18 mouse cellular contexts compared by ENCODE assay signal in genomic region chr15:95796062-95796461, GRCm38 (mm10).
"Had no signal": no experiment of that assay in that cellular context is flagged by ENCODE, and none has a peak within 500 bp of the region (broad histone marks: within the 10 kb centered on the region; RNA-seq: fewer than 3 reads in every experiment).

No protein-coding gene starts in this region.

- H3K27me3 ChIP-seq: limb, embryonic 15.5 days; midbrain, embryonic 13.5 days; neural tube, embryonic 12.5 days had no signal

- H3K9ac ChIP-seq: limb, embryonic 15.5 days; liver, embryonic 13.5 days; midbrain, embryonic 13.5 days; neural tube, embryonic 12.5 days had no signal

- H3K4me3 ChIP-seq: limb, embryonic 15.5 days; liver, embryonic 13.5 days; midbrain, embryonic 13.5 days; myocyte; neural tube, embryonic 12.5 days had no signal

- DNase-seq: kidney, adult 9 months; kidney, postnatal 36 days; layer of hippocampus, adult 9-11 months; layer of hippocampus, postnatal 36 days; liver, embryonic 13.5 days; lung, adult 18-20 months; lung, postnatal 10 days; lung, postnatal 4 days; retina, postnatal 1 day; right cerebral cortex, postnatal 4 days; spleen, adult 18-20 months; thymus, adult 2 months; thymus, postnatal 25 days had no signal

- H3K36me3 ChIP-seq: liver, embryonic 13.5 days; neural tube, embryonic 12.5 days had no signal

- H3K9me3 ChIP-seq: limb, embryonic 15.5 days; liver, embryonic 13.5 days; midbrain, embryonic 13.5 days; neural tube, embryonic 12.5 days had no signal

- H3K27ac ChIP-seq: kidney, postnatal 0 days; limb, embryonic 15.5 days; liver, embryonic 13.5 days; midbrain, embryonic 13.5 days; neural tube, embryonic 12.5 days had no signal
